Mouse (Mus musculus): ENCODE data around the gene Tmem131l. TPM values are rescaled to one million over a fixed set of nuclear protein-coding genes. Genes with fewer than 3 reads are reported as not detected.

Tmem131l gene
- polyA plus RNA-seq, 1 experiment, result 13.2 TPM

- H3K4me3 ChIP-seq (ENCODE audit: low read depth, low read length), result no peak overlapping the region
- H3K4me1 ChIP-seq (ENCODE audit: control insufficient read depth, insufficient read depth, insufficient read length, low read length), result no peaks in the 10 kb centered on the region
- no peaks in the 10 kb centered on the region for H3K27me3 ChIP-seq (ENCODE audit: control insufficient read depth, insufficient read depth, low read length)
- WGBS, result 77% methylated on average over 5 of the region's 5 CpGs
- no peak for TF ChIP-seq POLR2A (IDR thresholded peaks at IDR 0.05; ENCODE audit: low read depth, low read length)
- no peak for TF ChIP-seq CTCF (IDR thresholded peaks at IDR 0.05; ENCODE audit: extremely low read depth, insufficient read length, insufficient replicate concordance, low read depth, low read length)
- H3K36me3 ChIP-seq (ENCODE audit: control insufficient read depth, insufficient read depth, low read length), result no peaks in the 10 kb centered on the region
- no peak overlapping the region for H3K27ac ChIP-seq (ENCODE audit: insufficient read depth, low read depth, low read length)
These were observed 28.8 kb downstream of the Tmem131l start for GRCm38 (mm10) chr3:84010995-84011663.

GRCm38 (mm10) chr3:84005989-84006388 lies 34.0 kb downstream of the Tmem131l start:
- WGBS, result 86% methylated on average over 7 of the region's 7 CpGs
- TF ChIP-seq POLR2A (IDR thresholded peaks at IDR 0.05; ENCODE audit: low read depth, low read length), result no peak
- TF ChIP-seq CTCF (IDR thresholded peaks at IDR 0.05; ENCODE audit: extremely low read depth, insufficient read length, insufficient replicate concordance, low read depth, low read length), result no peak
- H3K27me3 ChIP-seq (ENCODE audit: control insufficient read depth, insufficient read depth, low read length), result no peaks in the 10 kb centered on the region
- no peaks in the 10 kb centered on the region for H3K4me1 ChIP-seq (ENCODE audit: control insufficient read depth, insufficient read depth, insufficient read length, low read length)
- H3K27ac ChIP-seq (ENCODE audit: insufficient read depth, low read depth, low read length), result no peak overlapping the region
- no peaks in the 10 kb centered on the region for H3K36me3 ChIP-seq (ENCODE audit: control insufficient read depth, insufficient read depth, low read length)
- no peak overlapping the region for H3K4me3 ChIP-seq (ENCODE audit: low read depth, low read length)

- TF ChIP-seq CTCF (IDR thresholded peaks at IDR 0.05; ENCODE audit: extremely low read depth, insufficient read length, insufficient replicate concordance, low read depth, low read length) (no peak), POLR2A (IDR thresholded peaks at IDR 0.05; ENCODE audit: low read depth, low read length) (no peak)
- Histone ChIP-seq H3K27me3 (ENCODE audit: control insufficient read depth, insufficient read depth, low read length) (no peaks in the 10 kb centered on the region), H3K36me3 (ENCODE audit: control insufficient read depth, insufficient read depth, low read length) (no peaks in the 10 kb centered on the region), H3K4me1 (ENCODE audit: control insufficient read depth, insufficient read depth, insufficient read length, low read length) (no peaks in the 10 kb centered on the region), H3K4me3 (ENCODE audit: low read depth, low read length) (no peak overlapping the region), H3K27ac (ENCODE audit: insufficient read depth, low read depth, low read length) (no peak overlapping the region)
- WGBS, result 88% methylated on average over 2 of the region's 2 CpGs
These were observed 35.5 kb downstream of the Tmem131l start for GRCm38 (mm10) chr3:84004330-84005090.

- no peak overlapping the region for H3K4me3 ChIP-seq (ENCODE audit: low read depth, low read length)
- no peaks in the 10 kb centered on the region for H3K27me3 ChIP-seq (ENCODE audit: control insufficient read depth, insufficient read depth, low read length)
- H3K4me1 ChIP-seq (ENCODE audit: control insufficient read depth, insufficient read depth, insufficient read length, low read length), result no peaks in the 10 kb centered on the region
- no peak for TF ChIP-seq POLR2A (IDR thresholded peaks at IDR 0.05; ENCODE audit: low read depth, low read length)
- no peak for TF ChIP-seq CTCF (IDR thresholded peaks at IDR 0.05; ENCODE audit: extremely low read depth, insufficient read length, insufficient replicate concordance, low read depth, low read length)
- 64% methylated on average over 6 of the region's 6 CpGs for WGBS
- no peaks in the 10 kb centered on the region for H3K36me3 ChIP-seq (ENCODE audit: control insufficient read depth, insufficient read depth, low read length)
- no peak overlapping the region for H3K27ac ChIP-seq (ENCODE audit: insufficient read depth, low read depth, low read length)
These were observed 37.4 kb downstream of the Tmem131l start for GRCm38 (mm10) chr3:84002433-84003090.

- peaks cover 4% of the 10 kb centered on the region for H3K4me1 ChIP-seq (ENCODE audit: control insufficient read depth, insufficient read depth, insufficient read length, low read length)
- no peak overlapping the region for H3K27ac ChIP-seq (ENCODE audit: insufficient read depth, low read depth, low read length)
- WGBS, result 69% methylated on average over 5 of the region's 5 CpGs
- H3K4me3 ChIP-seq (ENCODE audit: low read depth, low read length), result no peak overlapping the region
- no peaks in the 10 kb centered on the region for H3K27me3 ChIP-seq (ENCODE audit: control insufficient read depth, insufficient read depth, low read length)
- H3K36me3 ChIP-seq (ENCODE audit: control insufficient read depth, insufficient read depth, low read length), result no peaks in the 10 kb centered on the region
- TF ChIP-seq CTCF (IDR thresholded peaks at IDR 0.05; ENCODE audit: extremely low read depth, insufficient read length, insufficient replicate concordance, low read depth, low read length) (no peak), POLR2A (IDR thresholded peaks at IDR 0.05; ENCODE audit: low read depth, low read length) (no peak)
These were observed 42.4 kb downstream of the Tmem131l start for GRCm38 (mm10) chr3:83997563-83997962.

GRCm38 (mm10) chr3:83997036-83997435 lies 42.9 kb downstream of the Tmem131l start:
- Histone ChIP-seq H3K4me3 (ENCODE audit: low read depth, low read length) (no peak overlapping the region), H3K27me3 (ENCODE audit: control insufficient read depth, insufficient read depth, low read length) (no peaks in the 10 kb centered on the region), H3K36me3 (ENCODE audit: control insufficient read depth, insufficient read depth, low read length) (no peaks in the 10 kb centered on the region), H3K4me1 (ENCODE audit: control insufficient read depth, insufficient read depth, insufficient read length, low read length) (peaks cover 4% of the 10 kb centered on the region), H3K27ac (ENCODE audit: insufficient read depth, low read depth, low read length) (no peak overlapping the region)
- WGBS, result 63% methylated on average over 3 of the region's 3 CpGs
- TF ChIP-seq POLR2A (IDR thresholded peaks at IDR 0.05; ENCODE audit: low read depth, low read length) (no peak), CTCF (IDR thresholded peaks at IDR 0.05; ENCODE audit: extremely low read depth, insufficient read length, insufficient replicate concordance, low read depth, low read length) (no peak)

GRCm38 (mm10) chr3:83996086-83996485 lies 43.9 kb downstream of the Tmem131l start:
- H3K27me3 ChIP-seq (ENCODE audit: control insufficient read depth, insufficient read depth, low read length), result no peaks in the 10 kb centered on the region
- 88% methylated on average over 6 of the region's 6 CpGs for WGBS
- no peaks in the 10 kb centered on the region for H3K36me3 ChIP-seq (ENCODE audit: control insufficient read depth, insufficient read depth, low read length)
- TF ChIP-seq CTCF (IDR thresholded peaks at IDR 0.05; ENCODE audit: extremely low read depth, insufficient read length, insufficient replicate concordance, low read depth, low read length), result no peak
- no peak for TF ChIP-seq POLR2A (IDR thresholded peaks at IDR 0.05; ENCODE audit: low read depth, low read length)
- peaks cover 4% of the 10 kb centered on the region for H3K4me1 ChIP-seq (ENCODE audit: control insufficient read depth, insufficient read depth, insufficient read length, low read length)
- no peak overlapping the region for H3K27ac ChIP-seq (ENCODE audit: insufficient read depth, low read depth, low read length)
- H3K4me3 ChIP-seq (ENCODE audit: low read depth, low read length), result no peak overlapping the region
